ENCODE assay signal across 13 mouse cellular contexts in the genomic region with DNA sequence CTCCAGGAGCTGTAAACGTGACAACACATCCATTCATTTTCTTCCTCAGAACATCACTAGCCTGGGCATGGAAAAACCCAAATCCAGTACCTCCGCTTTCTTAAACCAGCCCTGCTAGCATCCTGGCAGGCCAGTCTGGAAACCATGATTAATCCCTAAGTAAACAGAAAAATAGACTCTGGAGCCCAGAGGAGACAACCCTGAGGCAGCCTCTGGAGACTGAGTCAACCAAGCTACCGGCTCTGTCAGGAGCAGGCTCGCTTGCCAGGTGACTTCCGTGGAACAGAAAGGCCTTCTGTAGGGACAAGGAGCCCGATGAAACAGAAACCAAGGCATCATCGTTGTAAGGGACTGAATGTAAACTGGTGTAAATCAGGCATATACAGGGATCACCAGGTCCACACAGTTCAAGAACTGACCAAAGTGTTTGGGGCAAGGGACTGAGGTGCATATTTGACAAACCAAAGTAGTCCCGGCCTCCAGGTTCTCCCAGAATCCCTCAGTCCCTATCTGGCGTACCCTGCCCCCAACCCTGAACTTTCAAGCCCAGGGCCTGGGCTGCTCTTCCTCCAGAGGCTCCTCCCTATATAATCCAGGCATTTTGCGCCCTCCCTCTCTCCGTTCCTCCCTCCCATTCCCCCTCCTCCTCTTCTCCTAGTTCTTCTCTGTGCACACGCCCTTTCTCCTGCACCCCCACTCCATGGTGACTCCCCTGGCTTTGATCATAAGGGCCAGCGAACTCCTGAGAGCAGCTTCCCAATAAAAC. TPM values are rescaled to one million over a fixed set of nuclear protein-coding genes. Genes with fewer than 3 reads are reported as not detected.
A peak's percentile ranks its signal among the peaks of the same experiment; 100 is the strongest.
DNase-seq lines count a peak whose midpoint lies in the region; ATAC-seq and TF ChIP-seq lines count a peak whose summit lies in the region.
"Had no signal": no experiment of that assay in that cellular context is flagged by ENCODE, and none has a peak within 500 bp of the region (broad histone marks: within the 10 kb centered on the region; RNA-seq: fewer than 3 reads in every experiment).

No protein-coding gene starts in this region.

- WGBS in heart, embryonic 10.5 days, result 67% methylated on average over 13 of the region's 13 CpGs
- 55% methylated on average over 13 of the region's 13 CpGs for WGBS in lung, embryonic 15.5 days
- WGBS in lung, postnatal 0 days, result 63% methylated on average over 13 of the region's 13 CpGs
- WGBS in stomach, embryonic 16.5 days, result 59% methylated on average over 13 of the region's 13 CpGs

- H3K36me3 ChIP-seq in heart, embryonic 10.5 days, result no peaks in the 10 kb centered on the region
- no peaks in the 10 kb centered on the region for H3K36me3 ChIP-seq in lung, embryonic 15.5 days
- H3K36me3 ChIP-seq in lung, postnatal 0 days (ENCODE audit: insufficient read depth, low read length), result no peaks in the 10 kb centered on the region
- H3K36me3 ChIP-seq in stomach, embryonic 16.5 days (ENCODE audit: control insufficient read depth, insufficient read depth, low read length), result no peaks in the 10 kb centered on the region
- H3K36me3 ChIP-seq: hindbrain, embryonic 10.5 days; midbrain, embryonic 10.5 days had no signal

- H3K9ac ChIP-seq in lung, embryonic 15.5 days, result no peak overlapping the region
- H3K9ac ChIP-seq in lung, postnatal 0 days (replicated peaks; ENCODE audit: low read depth), result no peak overlapping the region
- no peak overlapping the region for H3K9ac ChIP-seq in stomach, embryonic 16.5 days (ENCODE audit: low read length)

- no peaks in the 10 kb centered on the region for H3K27me3 ChIP-seq in heart, embryonic 10.5 days (ENCODE audit: insufficient read depth, poor library complexity, severe bottlenecking)
- no peaks in the 10 kb centered on the region for H3K27me3 ChIP-seq in lung, embryonic 15.5 days
- H3K27me3 ChIP-seq in lung, postnatal 0 days (replicated peaks; ENCODE audit: insufficient read depth, low read length), result no peaks in the 10 kb centered on the region
- no peaks in the 10 kb centered on the region for H3K27me3 ChIP-seq in stomach, embryonic 16.5 days (ENCODE audit: control insufficient read depth, insufficient read depth, low read length)

- H3K4me3 ChIP-seq in heart, embryonic 10.5 days, result no peak overlapping the region
- H3K4me3 ChIP-seq in lung, embryonic 15.5 days, result no peak overlapping the region
- no peak overlapping the region for H3K4me3 ChIP-seq in lung, postnatal 0 days (ENCODE audit: low read depth, low read length)
- no peak overlapping the region for H3K4me3 ChIP-seq in stomach, embryonic 16.5 days (replicated peaks; ENCODE audit: low read length)
- H3K4me3 ChIP-seq: hindbrain, embryonic 10.5 days; midbrain, embryonic 10.5 days; myocyte had no signal

- no peak for DNase-seq in heart, embryonic 10.5 days (ENCODE audit: low spot score)
- no peak for DNase-seq in heart, postnatal 10 days
- DNase-seq in lung, postnatal 0 days (ENCODE audit: low spot score), result no peak
- DNase-seq in R1 (ENCODE audit: low read depth, low spot score), result peak; percentile 83
- no peak for DNase-seq in thymus, postnatal 25 days
- no peak for DNase-seq in embryo, embryonic 10 days (ENCODE audit: low spot score)
- DNase-seq: cerebellum, adult 18-20 months had no signal

- peaks cover 14% of the 10 kb centered on the region for H3K4me1 ChIP-seq in heart, embryonic 10.5 days
- no peaks in the 10 kb centered on the region for H3K4me1 ChIP-seq in lung, embryonic 15.5 days
- no peaks in the 10 kb centered on the region for H3K4me1 ChIP-seq in lung, postnatal 0 days (ENCODE audit: insufficient read depth, low read depth, low read length)
- 0 out of 2 replicates have a peak, but pooled peaks cover 5% of the 10 kb centered on the region for H3K4me1 ChIP-seq in stomach, embryonic 16.5 days (ENCODE audit: control insufficient read depth, insufficient read depth, low read length)
- H3K4me1 ChIP-seq: hindbrain, embryonic 10.5 days; midbrain, embryonic 10.5 days had no signal

- intact Hi-C loops in heart, postnatal 10 days (cut with DNase I), result loop anchor here (5.0 kb wide), 1 partner anchor 53 kb away; a partner anchor contains a TSS

- no peaks in the 10 kb centered on the region for H3K9me3 ChIP-seq in heart, embryonic 10.5 days
- H3K9me3 ChIP-seq in lung, embryonic 15.5 days, result no peaks in the 10 kb centered on the region
- no peaks in the 10 kb centered on the region for H3K9me3 ChIP-seq in lung, postnatal 0 days (ENCODE audit: low read length)
- no peaks in the 10 kb centered on the region for H3K9me3 ChIP-seq in stomach, embryonic 16.5 days (replicated peaks; ENCODE audit: control insufficient read depth, low read length)
- H3K9me3 ChIP-seq: hindbrain, embryonic 10.5 days; midbrain, embryonic 10.5 days had no signal

- TF ChIP-seq EP300 in lung, postnatal 0 days (IDR thresholded peaks at IDR 0.05), result no peak

- no peak overlapping the region for H3K4me2 ChIP-seq in lung, embryonic 15.5 days
- H3K4me2 ChIP-seq in lung, postnatal 0 days (replicated peaks; ENCODE audit: low read depth, low read length), result no peak overlapping the region
- no peak overlapping the region for H3K4me2 ChIP-seq in stomach, embryonic 16.5 days (ENCODE audit: low read depth, low read length)

- TF ChIP-seq CTCF in lung, postnatal 0 days (IDR thresholded peaks at IDR 0.05), result no peak

- H3K27ac ChIP-seq in heart, embryonic 10.5 days, result peak overlapping the region; percentile 70
- H3K27ac ChIP-seq in lung, embryonic 15.5 days, result no peak overlapping the region
- H3K27ac ChIP-seq in lung, postnatal 0 days (ENCODE audit: low read length), result no peak overlapping the region
- no peak overlapping the region for H3K27ac ChIP-seq in stomach, embryonic 16.5 days (ENCODE audit: low read length)
- H3K27ac ChIP-seq: hindbrain, embryonic 10.5 days; midbrain, embryonic 10.5 days had no signal

- ATAC-seq in lung, embryonic 15.5 days (ENCODE audit: borderline replicate concordance, extremely low read depth, low FRiP score, low TSS enrichment), result peak; percentile 31; the same call in 1 of the 2 replicates
- ATAC-seq in lung, postnatal 0 days, result no peak
- peak; percentile 80 for ATAC-seq in stomach, embryonic 16.5 days (ENCODE audit: insufficient read depth, low FRiP score)
- ATAC-seq: inflammation-experienced regulatory T-cells, adult 6 months had no signal

RNA-seq across cellular contexts. Expression of a gene that starts 54.6 kb away (rescaled TPM):
- 275 and 305 TPM in 2 replicates for polyA plus RNA-seq in heart, embryonic 10.5 days (2016; fragmentation: Nextera tagmentation; extraction: Ambion mirVana)
- 100 to 1,000 TPM; 417 to 438 TPM for total RNA-seq in heart, postnatal 10 days (2021)
- 236 and 242 TPM in 2 replicates for polyA plus RNA-seq in lung, embryonic 15.5 days (2015; fragmentation: Nextera tagmentation; extraction: Ambion mirVana)
- polyA plus RNA-seq in lung, postnatal 0 days (2015; fragmentation: Nextera tagmentation; extraction: Ambion mirVana), result 107 and 117 TPM in 2 replicates
- polyA plus RNA-seq in stomach, embryonic 16.5 days (2015; fragmentation: Nextera tagmentation; extraction: Ambion mirVana), result 215 and 222 TPM in 2 replicates
